Mouse (Mus musculus) cerebellum, adult 11 months (tissue): ENCODE results near the gene Npl.
"Not testable (repeated sequence)": the region's sequence is repeated elsewhere in the genome, so short reads cannot be mapped to it uniquely, and the experiment has no call there.

Experiments used
- DNase-seq: peaks from one replicate; pipeline ENCODE4 v3.0.0; 2022

The Npl gene

GRCm38 (mm10) chr1:153540753-153541152, 9.1 kb downstream of the Npl start:
- no peak for DNase-seq

GRCm38 (mm10) chr1:153539739-153540333, 10.0 kb downstream of the Npl start:
- DNase-seq: no peak

DNA sequence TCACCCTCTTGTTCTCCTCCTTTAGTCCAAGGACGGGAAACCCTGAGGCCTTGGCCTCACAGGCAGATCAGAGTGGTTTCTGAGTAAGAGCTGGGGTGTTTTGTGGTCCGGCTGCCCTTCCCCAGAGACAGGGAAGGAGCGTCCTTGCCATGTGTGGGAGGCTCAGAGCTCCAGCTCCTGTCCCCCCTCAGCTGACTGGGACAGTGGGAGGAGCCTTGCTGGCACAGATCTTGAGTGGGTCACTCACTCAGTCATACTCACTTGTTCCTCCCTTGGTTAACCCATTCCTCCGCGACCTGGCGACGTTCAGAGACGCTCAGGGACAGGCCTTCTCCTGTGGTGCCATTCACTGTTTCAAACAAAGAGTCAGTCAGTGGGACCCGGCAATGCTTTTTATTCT, 14.2 kb downstream of the Npl start:
- DNase-seq: no peak

DNA sequence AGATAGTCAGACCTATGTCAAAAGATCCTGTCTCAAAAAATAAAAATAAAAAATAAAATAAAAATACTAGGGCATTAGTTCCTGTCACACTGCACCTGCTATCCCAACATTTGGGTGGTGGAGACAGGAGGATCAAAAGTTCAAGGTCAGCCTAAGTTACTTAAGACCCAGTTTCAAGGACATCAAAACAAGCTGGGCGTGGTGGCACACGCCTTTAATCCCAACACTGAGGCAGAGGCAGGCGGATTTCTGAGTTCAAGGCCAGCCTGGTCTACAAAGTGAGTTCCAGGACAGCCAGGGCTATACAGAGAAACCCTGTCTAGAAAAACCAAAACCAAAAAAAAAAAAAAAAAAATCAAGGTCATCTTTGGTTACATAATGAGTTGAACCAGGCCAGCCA, 16.9 kb downstream of the Npl start:
- not testable (repeated sequence) for DNase-seq

- no peak for DNase-seq
These were observed 17.5 kb downstream of the Npl start for GRCm38 (mm10) chr1:153532234-153532841.

GRCm38 (mm10) chr1:153531677-153532233, 18.1 kb downstream of the Npl start:
- DNase-seq: no peak

DNA sequence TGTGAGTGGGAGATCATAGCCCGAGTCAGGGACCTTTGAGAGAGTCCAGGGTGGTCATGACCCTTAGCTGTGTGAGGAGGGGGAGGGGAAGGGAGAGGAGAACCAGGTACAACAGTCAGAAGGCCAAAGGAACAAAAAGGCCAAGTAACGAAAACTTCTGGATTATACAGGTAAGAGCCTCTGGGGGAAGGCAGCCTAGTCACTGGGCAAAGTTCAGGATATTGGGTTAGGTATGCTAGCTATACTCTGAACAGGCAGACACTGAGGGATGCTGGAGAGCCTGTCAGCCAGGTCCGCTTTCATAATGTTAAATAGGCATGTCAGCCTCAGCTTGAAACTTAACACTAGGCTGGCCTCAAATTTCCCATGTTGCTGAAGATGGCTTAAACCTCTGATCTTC, 27.7 kb downstream of the Npl start:
- DNase-seq: no peak

DNA sequence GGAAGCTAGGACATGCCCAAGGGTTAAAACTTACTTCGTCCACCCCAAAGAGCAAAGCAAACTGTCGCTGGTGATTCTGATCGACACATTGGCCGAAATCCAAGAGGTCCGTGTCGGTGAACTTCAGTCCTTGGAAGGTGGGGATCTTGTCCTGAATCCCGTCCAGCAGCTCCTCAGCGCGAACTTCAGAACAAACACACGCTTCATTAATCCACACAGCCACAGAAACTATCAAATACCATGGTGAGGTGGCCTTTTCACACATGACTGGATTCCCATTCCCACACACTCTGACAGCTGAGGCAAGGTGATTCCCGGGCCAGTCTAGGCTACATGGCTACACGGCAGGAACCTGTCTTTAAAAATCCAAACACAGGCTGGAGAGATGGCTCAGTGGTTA, 34.5 kb downstream of the Npl start:
- DNase-seq: no peak

GRCm38 (mm10) chr1:153510330-153511009, 39.4 kb downstream of the Npl start:
- DNase-seq: no peak

GRCm38 (mm10) chr1:153509569-153509968, 40.3 kb downstream of the Npl start:
- DNase-seq: not testable (repeated sequence)

DNA sequence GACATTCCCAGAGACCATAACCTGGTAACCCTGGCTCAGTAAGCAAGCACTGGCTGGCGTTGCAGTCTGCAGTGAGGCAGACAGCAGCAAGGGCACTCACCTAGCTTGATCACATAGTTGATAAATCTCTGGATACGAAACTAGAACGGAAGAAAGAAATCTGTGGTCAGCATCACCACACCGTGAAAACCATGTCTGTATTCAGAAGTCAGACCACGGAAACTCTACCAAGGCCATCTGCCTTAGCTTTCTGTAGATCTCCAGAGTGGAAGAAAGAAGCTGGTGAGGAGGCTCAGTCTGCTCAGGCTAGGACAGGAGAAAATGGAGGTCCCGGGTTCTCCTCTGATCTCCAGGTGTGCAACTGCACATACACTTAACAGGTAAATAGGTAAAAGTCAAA, 40.8 kb downstream of the Npl start:
- no peak for DNase-seq

- DNase-seq: peak; percentile 6
These were observed 43.6 kb downstream of the Npl start for GRCm38 (mm10) chr1:153506266-153506665.

- no peak for DNase-seq
These were observed 48.1 kb downstream of the Npl start for GRCm38 (mm10) chr1:153501644-153502321.

- DNase-seq: no peak
These were observed 49.8 kb downstream of the Npl start for GRCm38 (mm10) chr1:153500030-153500429.

DNA sequence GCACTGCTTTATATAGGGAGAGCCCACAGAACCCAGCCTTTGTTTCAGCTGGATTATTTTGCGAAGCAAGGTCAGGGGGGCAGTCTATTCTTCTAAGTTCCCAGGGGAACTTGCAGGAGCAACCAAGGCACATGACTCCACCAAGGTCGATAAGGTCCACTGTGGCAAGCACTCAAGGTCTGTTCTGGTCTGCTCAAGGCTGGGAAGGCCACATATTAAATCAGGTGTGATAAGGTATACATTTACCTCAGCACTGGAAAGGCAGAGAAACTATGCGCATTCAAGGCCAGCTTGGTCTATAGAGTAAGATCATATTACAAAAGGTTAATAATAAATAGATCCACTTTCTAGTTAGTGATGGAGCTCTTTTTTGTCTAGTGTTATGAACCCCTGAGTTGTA, 53.8 kb downstream of the Npl start:
- DNase-seq: no peak

GRCm38 (mm10) chr1:153493931-153494330, 55.9 kb downstream of the Npl start:
- DNase-seq: no peak

- no peak for DNase-seq
These were observed 56.5 kb downstream of the Npl start for GRCm38 (mm10) chr1:153493338-153493737.

- DNase-seq: no peak
These were observed 58.0 kb downstream of the Npl start for GRCm38 (mm10) chr1:153491822-153492221.

GRCm38 (mm10) chr1:153491345-153491744, 58.5 kb downstream of the Npl start:
- DNase-seq: no peak

GRCm38 (mm10) chr1:153489963-153490362, 59.9 kb downstream of the Npl start:
- no peak for DNase-seq

DNA sequence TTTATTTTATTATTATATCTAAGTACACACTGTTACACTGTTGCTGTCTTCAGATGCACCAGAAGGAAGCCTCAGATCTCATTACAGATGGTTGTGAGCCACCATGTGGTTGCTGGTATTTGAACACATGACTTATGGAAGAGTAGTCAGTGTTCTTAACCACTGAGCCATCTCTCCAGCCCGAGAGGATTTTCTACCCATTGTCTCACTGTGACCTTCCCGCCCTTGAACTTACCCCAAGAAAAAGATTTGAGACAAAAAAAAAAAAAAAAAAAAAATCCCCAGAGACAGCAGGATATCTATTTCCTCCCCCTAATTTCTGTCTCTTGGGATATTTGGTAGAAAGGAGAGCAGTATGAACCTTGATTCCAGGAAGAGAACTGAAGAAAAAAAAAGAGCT, 60.3 kb downstream of the Npl start:
- no peak for DNase-seq

GRCm38 (mm10) chr1:153489132-153489531, 60.7 kb downstream of the Npl start:
- no peak for DNase-seq

- peak; percentile 99 for DNase-seq
These were observed 62.4 kb downstream of the Npl start, which contains the start of gene Dhx9 for GRCm38 (mm10) chr1:153487500-153487879. Gene Dhx9, minus strand, starts transcription at chr1:153487660.
